In genomic region chr4:84101923-84102322, GRCm38 (mm10) we compare ENCODE assay signal across 21 mouse cellular contexts.
"Had no signal": no experiment of that assay in that cellular context is flagged by ENCODE, and none has a peak within 500 bp of the region (broad histone marks: within the 10 kb centered on the region; RNA-seq: fewer than 3 reads in every experiment).

No protein-coding gene starts in this region.

- DNase-seq: lung, adult 2 months; lung, postnatal 14 days; lung, postnatal 36 days; retina, postnatal 1 day; right cerebral cortex, adult 18-20 months; right cerebral cortex, postnatal 25 days; right cerebral cortex, postnatal 4 days; spleen, adult 18-20 months; thymus, adult 18-20 months; thymus, postnatal 14 days; thymus, postnatal 36 days had no signal

- ATAC-seq: lung, postnatal 0 days; midbrain, embryonic 13.5 days; midbrain, embryonic 15.5 days had no signal

- H3K27ac ChIP-seq: lung, embryonic 15.5 days; macrophage; midbrain, embryonic 13.5 days; midbrain, embryonic 15.5 days; neural tube, embryonic 13.5 days; neural tube, embryonic 15.5 days had no signal

- H3K4me2 ChIP-seq: lung, embryonic 15.5 days; midbrain, embryonic 11.5 days; midbrain, embryonic 13.5 days; midbrain, embryonic 15.5 days; neural tube, embryonic 13.5 days; neural tube, embryonic 15.5 days had no signal

- H3K4me3 ChIP-seq: lung, embryonic 15.5 days; megakaryocyte, embryonic 14.5 days; midbrain, embryonic 13.5 days; midbrain, embryonic 15.5 days; myocyte; neural tube, embryonic 13.5 days; neural tube, embryonic 15.5 days had no signal

- H3K9ac ChIP-seq: lung, embryonic 15.5 days; midbrain, embryonic 13.5 days; midbrain, embryonic 15.5 days; neural tube, embryonic 13.5 days; neural tube, embryonic 15.5 days had no signal

- H3K4me1 ChIP-seq: lung, embryonic 15.5 days; midbrain, embryonic 13.5 days; midbrain, embryonic 15.5 days; neural tube, embryonic 13.5 days; neural tube, embryonic 15.5 days had no signal

- H3K27me3 ChIP-seq: lung, embryonic 15.5 days; megakaryocyte, embryonic 14.5 days; midbrain, embryonic 15.5 days; neural tube, embryonic 13.5 days; neural tube, embryonic 15.5 days had no signal

- H3K36me3 ChIP-seq: lung, embryonic 15.5 days; midbrain, embryonic 13.5 days; midbrain, embryonic 15.5 days; neural tube, embryonic 13.5 days; neural tube, embryonic 15.5 days had no signal

- H3K9me3 ChIP-seq: lung, embryonic 15.5 days; midbrain, embryonic 13.5 days; midbrain, embryonic 15.5 days; neural tube, embryonic 13.5 days; neural tube, embryonic 15.5 days had no signal
